Mouse (Mus musculus) retina, postnatal 7 days (tissue): ENCODE measurements around the gene Serpina3i.
"Not testable (repeated sequence)": the region's sequence is repeated elsewhere in the genome, so short reads cannot be mapped to it uniquely, and the experiment has no call there.

Experiments
- DNase-seq: peaks from one replicate; pipeline ENCODE4 v3.0.0-alpha.2; 2012; ENCODE audit warnings: low read depth, low spot score

The Serpina3i gene

DNA sequence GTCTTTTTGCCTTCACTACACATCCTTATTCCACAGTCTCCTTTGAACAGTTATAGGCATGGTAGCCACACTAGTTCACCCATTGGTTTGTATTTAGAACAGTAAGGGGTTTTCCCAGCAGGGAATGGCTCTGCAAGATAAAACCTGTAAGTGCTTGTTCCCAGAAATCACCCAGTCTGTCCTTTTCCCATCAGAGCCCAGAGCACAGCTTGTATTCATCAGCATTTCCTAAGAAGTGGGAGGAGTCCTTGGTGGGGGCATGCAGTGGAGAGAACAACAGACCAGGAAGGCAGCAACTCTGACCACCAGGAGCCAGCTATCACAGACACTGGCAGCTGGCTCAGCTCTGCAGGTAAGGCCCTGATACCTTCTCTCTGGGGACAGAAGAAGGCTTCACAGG, at the start of gene Serpina3i:
TSS of gene Serpina3i (plus strand) at position 260 of the 400 bp plus-strand sequence.
- DNase-seq: no peak

DNA sequence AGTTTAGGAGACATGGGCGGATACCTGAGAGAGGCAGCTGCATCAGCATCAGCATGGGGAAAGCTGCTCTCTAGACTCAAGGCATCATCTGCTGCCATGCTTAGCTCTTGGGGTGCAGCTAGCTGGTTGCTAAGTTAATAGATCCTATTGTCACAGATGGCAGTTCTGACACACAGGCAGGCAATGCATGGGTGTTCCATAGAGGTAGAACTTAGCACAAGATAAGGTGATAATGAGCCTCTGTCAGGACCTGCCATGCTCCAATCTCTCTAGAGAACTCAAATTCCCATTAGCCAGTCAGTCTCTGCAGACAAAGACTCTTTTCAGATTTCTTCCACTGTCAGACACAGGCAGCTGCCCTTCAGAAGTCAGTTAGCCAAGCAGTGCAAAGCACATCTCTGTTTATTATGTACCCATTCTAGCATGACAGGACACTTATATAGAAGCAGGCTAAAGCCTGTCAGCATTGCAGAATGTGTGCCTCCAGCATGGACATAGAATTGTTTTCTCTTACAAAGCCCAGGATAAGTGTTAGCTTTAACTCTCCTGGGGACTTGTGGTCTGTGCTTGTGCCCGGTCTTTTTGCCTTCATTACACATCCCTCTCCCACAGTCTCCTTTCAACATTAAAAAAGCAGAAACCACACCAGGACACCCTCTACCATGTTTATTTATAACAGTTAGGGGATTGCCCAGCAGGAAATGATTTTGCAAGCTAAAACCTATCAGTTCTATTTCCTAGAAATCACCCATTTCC, 49.1 kb upstream of the Serpina3i start:
- DNase-seq: no peak

DNA sequence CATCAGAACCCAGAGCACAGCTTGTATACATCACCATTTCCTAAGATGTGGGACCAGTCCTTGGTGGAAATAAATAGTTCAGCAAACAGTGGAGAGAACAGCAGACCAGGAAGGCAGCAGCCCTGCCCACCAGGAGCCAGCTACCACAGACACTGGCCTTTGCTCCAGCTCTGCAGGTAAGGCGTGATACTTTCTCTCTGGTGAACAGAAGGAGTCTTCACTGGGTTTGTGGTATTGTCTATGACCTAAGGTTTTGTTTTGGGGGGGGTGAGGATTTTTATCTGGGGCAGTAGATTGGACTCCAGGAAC, 48.5 kb upstream of the Serpina3i start, which contains the start of gene Serpina3f:
TSS of gene Serpina3f (plus strand) at position 100 of the 309 bp plus-strand sequence.
- DNase-seq: no peak

GRCm38 (mm10) chr12:104215249-104215648, 47.7 kb upstream of the Serpina3i start:
- no peak for DNase-seq

DNA sequence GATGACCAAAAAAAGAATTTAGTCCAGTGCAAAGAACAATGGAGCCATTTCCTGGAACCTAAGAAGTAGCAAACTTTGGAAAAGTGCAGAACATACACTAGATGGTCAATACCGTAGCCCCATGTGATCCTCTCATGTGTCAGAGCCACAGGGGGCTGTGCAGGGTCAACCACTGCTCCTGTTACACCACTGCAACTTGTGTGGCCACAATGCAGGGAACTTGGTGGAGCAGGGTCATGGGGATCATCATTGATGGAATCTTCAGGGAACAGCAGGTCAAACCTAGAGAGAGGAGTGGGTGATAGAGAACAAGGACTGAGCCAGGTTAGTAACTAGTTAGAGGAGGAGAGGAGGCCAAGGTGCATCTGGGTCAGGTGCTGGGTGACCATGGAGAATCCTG, 41.3 kb upstream of the Serpina3i start:
- DNase-seq: no peak

DNA sequence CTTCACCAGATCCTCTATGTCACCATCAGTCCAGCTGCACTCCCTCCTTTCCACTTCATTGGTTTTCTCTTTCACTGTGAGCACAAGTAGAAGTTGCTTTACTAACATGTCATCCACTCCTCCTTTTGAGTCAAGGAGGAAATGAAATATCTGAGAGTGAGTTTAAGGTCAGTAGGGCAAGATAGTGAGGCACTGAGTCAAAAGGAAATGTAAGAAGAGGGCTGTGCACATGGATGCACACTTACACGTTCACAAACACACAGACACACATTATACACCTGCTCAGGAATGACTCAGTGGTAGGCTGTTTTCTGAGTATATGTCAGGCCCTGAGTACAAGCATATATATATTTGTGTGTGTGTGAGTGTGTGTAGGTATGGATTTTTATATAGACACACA, 39.2 kb upstream of the Serpina3i start:
- DNase-seq: no peak

GRCm38 (mm10) chr12:104224598-104225300, 38.2 kb upstream of the Serpina3i start:
- no peak for DNase-seq

- DNase-seq: no peak
Observed at GRCm38 (mm10) chr12:104230762-104231161, 32.2 kb upstream of the Serpina3i start.

DNA sequence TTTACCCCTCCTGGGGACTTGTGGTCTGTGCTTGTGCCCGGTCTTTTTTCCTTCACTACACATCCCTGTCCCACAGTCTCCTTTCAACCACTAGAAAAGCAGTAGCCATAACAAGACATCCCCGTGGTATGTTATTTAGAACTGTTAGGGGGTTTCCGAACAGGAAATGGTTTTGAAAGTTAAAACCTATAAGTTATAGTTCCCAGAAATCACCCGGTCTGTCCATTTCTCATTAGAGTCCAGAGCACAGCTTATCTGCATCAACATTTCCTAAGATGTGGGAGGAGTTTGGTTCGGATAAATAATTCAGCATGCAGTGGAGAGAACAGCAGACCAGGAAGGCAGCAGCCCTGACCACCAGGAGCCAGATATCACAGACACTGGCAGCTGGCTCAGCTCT, 27.0 kb upstream of the Serpina3i start, which contains the start of gene Serpina3g:
TSS of gene Serpina3g (plus strand) at position 331 of the 400 bp plus-strand sequence.
- no peak for DNase-seq

DNA sequence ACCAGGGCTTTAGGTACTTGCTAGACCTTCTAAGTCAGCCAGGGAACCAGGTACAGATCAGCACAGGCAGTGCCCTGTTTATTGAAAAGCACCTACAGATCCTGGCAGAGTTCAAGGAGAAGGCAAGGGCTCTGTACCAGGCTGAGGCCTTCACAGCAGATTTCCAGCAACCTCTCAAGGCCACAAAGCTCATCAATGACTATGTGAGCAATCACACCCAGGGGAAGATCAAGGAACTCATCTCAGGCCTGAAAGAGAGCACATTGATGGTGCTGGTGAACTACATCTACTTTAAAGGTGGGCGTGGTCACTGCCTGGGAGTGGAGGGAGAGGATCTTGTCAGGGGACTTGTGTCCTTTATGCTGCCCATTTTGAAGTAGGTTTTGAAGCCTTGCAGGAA, 24.9 kb upstream of the Serpina3i start:
- not testable (repeated sequence) for DNase-seq

GRCm38 (mm10) chr12:104243307-104243706, 19.6 kb upstream of the Serpina3i start:
- DNase-seq: no peak

- no peak for DNase-seq
Observed at GRCm38 (mm10) chr12:104245092-104245491, 17.8 kb upstream of the Serpina3i start.

- no peak for DNase-seq
Observed at GRCm38 (mm10) chr12:104245595-104245994, 17.3 kb upstream of the Serpina3i start.

DNA sequence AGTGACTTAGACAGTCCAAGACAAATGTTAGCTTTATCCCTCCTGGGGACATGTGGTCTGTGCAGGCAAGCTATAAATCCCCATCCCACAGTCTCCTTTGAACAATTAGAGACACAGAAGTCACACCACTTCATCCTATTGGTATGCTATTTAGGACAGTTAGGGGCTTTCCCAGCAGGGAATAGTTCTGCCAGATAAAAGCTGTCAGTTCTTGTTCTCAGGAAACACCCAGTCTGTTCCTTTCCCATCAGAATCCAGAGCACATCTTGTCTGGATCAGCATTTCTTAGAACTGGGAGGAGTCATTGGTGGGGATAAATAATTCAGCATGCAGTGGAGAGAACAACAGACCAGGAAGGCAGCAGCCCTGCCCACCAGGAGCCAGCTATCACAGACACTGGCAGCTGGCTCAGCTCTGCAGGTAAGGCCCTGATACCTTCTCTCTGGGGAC, 15.3 kb upstream of the Serpina3i start:
- DNase-seq: no peak

- no peak for DNase-seq
Observed at GRCm38 (mm10) chr12:104248231-104248630, 14.7 kb upstream of the Serpina3i start.

DNA sequence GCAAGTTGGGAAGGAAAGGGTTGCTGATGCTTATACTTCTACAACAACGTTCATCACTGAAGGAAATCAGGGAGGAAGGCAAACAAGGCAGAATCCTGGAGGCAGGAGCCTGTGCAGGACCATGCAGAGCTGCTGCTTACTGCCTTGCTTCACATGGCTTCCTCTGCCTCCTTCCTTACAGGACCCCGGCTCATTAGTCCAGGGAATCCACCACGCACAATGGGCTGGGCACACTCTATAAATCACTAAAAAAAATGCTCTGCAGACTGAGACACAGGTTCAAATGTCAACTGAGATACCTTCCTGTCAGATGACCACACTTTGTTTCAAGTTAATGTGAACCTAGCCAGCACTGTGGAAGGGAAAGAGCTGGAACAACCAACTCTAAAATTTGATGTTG, 1.9 kb upstream of the Serpina3i start:
- no peak for DNase-seq

DNA sequence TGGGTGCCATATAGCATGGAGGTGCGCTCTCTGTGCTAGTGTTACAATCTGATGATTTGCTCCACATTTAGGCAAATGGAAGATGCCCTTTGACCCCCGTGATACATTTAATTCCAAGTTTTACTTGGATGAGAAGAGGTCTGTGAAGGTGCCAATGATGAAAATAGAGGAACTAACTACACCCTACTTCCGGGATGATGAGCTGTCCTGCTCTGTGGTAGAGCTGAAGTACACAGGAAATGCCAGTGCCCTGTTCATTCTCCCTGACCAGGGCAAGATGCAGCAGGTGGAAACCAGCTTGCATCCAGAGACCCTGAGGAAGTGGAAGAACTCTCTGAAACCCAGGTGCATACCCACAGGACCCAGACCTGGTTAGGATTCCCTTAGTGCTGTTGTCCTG, 3.5 kb downstream of the Serpina3i start:
- DNase-seq: no peak

GRCm38 (mm10) chr12:104278216-104279055, 15.5 kb downstream of the Serpina3i start:
- DNase-seq: no peak

DNA sequence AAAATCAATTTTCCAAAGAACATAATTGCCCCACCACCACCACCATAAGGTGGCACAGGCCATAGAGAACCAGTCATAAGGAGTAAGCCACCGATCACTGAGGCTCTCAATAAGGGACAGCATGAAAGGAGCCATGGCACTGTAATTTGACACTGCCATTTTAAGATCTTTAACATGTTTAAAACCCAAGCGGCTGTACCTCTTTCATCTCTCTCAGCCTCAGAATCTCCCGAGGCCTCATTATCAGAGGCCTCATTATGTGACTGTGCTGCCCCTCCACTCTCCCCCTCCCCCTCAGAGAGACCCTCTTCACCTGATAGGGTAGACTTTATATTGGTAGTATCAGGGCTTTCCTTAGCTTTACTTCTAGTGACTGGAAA, 16.1 kb downstream of the Serpina3i start:
- no peak for DNase-seq

DNA sequence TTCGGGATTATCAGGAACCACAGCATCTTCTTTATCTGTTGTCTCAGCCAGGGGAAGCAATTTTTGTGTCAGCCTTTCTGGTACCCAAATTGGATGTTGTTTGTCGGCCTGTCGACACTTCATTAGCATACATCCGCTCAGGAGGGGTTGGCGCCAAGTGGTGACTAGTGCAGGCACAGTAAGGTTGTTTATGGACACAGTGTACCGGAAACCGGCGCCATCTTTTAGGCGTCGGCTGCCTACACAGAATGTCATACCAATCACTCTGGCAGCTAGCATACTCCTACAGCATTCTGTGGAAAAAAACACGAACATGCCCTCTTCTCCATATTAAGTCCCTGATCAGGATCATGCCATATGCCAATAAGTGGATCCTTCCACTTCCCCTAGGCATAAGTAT, 20.5 kb downstream of the Serpina3i start:
- no peak for DNase-seq

GRCm38 (mm10) chr12:104288336-104288735, 25.4 kb downstream of the Serpina3i start:
- DNase-seq: no peak

DNA sequence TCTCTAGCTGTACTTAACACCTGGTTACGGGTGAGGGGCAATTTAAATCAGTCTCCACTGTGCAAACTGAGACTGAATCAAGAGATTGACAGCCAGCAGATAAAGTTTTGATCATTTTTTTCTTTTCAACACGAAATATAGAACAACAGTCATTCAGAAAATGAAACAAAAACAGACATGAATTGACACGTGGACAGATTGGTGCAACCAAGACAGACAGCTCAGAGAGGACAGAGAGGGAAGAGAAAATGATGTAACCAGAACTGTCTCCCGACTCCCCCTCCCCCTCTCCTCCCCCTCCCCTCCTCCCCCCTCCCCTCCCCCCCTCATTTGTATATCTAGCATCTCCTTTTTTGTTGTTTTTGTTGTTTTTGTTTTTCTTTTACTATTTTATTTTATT, 26.9 kb downstream of the Serpina3i start:
- DNase-seq: no peak
